Mouse (Mus musculus): ENCODE measurements around the gene Il31ra. TPM values are rescaled to one million over a fixed set of nuclear protein-coding genes. Genes with fewer than 3 reads are reported as not detected.
A peak's percentile ranks its signal among the peaks of the same experiment; 100 is the strongest.

Gene Il31ra
- polyA plus RNA-seq, 1 experiment from 2014 or later: 0.30 TPM

DNA sequence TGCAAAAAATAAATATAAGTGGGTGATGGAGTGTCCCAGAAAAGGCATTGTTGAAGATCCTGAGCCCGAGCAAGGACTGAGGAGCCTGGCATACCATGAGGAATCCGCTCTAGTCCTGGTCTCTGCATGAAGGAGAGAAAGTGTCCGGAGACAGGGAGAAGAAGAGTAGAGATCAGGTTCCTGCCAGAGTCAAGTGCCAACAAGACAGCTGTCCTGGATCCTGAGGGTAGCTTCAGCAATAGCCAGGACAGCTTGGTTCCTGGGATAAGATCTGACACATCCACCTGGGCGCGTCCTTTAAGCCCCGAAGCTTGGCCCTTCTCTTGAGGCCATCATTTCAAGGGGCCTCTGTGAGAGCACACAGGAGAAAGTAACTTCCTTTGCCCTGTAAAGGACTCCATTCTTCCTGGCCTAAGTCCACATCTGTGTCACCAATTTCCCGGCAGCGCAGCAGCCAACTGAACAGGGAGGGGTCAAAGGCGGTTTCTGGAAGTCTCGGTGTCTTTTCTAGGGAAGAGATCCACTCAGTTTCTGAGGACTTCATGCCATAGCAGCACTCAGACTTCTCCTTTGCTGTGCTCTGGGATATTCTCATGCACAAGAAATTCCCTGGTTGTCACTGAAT is 70.7 kb downstream of the Il31ra start:
- H3K4me2 ChIP-seq (ENCODE audit: low read length): no peak overlapping the region
- no peaks in the 10 kb centered on the region for H3K4me1 ChIP-seq (ENCODE audit: control insufficient read depth, insufficient read depth, low read length)
- no peak overlapping the region for H3K9ac ChIP-seq (ENCODE audit: low read length)
- WGBS: 90% methylated on average over 10 of the region's 10 CpGs
- ATAC-seq (no peak), DNase-seq (ENCODE audit: low spot score) (no peak)
- no peaks in the 10 kb centered on the region for H3K27me3 ChIP-seq (replicated peaks; ENCODE audit: control insufficient read depth, insufficient read depth, low read length)
- H3K9me3 ChIP-seq (replicated peaks; ENCODE audit: control insufficient read depth, low read length): no peaks in the 10 kb centered on the region; the same call in 1 of the 2 replicates
- no peak overlapping the region for H3K4me3 ChIP-seq (ENCODE audit: low read depth, low read length)
- no peak overlapping the region for H3K27ac ChIP-seq (ENCODE audit: low read depth, low read length)
- no peaks in the 10 kb centered on the region for H3K36me3 ChIP-seq (ENCODE audit: control insufficient read depth, insufficient read depth, low read length)

DNA sequence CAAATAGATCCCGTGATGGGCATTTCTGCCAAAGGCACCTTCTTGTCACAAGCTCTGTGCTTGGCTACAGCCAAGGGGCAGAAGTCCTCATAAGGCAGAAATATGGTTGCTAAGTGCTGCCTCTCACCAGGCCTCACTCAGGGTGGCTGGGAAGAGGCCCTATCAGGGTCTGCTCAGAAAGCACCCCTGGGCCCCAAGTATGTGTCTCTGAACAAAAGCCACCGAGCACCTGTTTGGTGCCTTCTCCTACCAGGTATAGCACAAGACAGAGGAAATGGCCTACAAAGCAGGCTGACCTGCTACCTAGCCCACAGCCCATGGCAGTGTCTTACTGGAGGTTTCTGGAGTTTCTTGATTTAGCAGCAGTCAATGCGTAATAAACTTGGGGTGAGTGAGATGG is 71.3 kb downstream of the Il31ra start:
- Histone ChIP-seq H3K36me3 (ENCODE audit: control insufficient read depth, insufficient read depth, low read length) (no peaks in the 10 kb centered on the region), H3K9ac (ENCODE audit: low read length) (no peak overlapping the region), H3K27me3 (replicated peaks; ENCODE audit: control insufficient read depth, insufficient read depth, low read length) (no peaks in the 10 kb centered on the region), H3K9me3 (replicated peaks; ENCODE audit: control insufficient read depth, low read length) (peaks cover 3% of the 10 kb centered on the region; the same call in 1 of the 2 replicates), H3K4me3 (ENCODE audit: low read depth, low read length) (no peak overlapping the region), H3K27ac (ENCODE audit: low read depth, low read length) (no peak overlapping the region), H3K4me1 (ENCODE audit: control insufficient read depth, insufficient read depth, low read length) (no peaks in the 10 kb centered on the region), H3K4me2 (ENCODE audit: low read length) (no peak overlapping the region)
- WGBS: 80% methylated on average over 3 of the region's 3 CpGs
- ATAC-seq: no peak
- no peak for DNase-seq (ENCODE audit: low spot score)

DNA sequence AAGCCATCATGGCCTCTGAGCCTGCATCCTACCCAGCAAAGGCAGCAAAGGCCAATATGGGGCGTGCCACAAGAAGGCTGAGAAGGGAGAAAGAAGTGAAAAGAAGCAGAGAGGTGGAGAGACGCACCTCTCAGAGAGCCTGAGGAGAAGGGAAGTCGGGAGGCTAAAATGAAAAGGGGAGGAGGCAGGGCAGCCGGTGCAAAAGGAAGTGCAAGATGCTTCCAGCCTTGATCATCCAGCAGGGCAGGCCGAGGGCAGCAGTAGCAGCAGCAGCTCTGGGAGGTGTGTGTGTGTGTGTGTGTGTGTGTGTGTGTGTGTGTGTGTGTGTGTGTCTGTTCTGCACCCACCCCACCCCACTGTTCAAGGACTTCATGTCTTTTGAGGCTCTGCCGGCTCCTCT is 71.9 kb downstream of the Il31ra start:
- DNase-seq (ENCODE audit: low spot score) (no peak), ATAC-seq (no peak)
- no peaks in the 10 kb centered on the region for H3K27me3 ChIP-seq (replicated peaks; ENCODE audit: control insufficient read depth, insufficient read depth, low read length)
- H3K4me2 ChIP-seq (ENCODE audit: low read length): no peak overlapping the region
- no peak overlapping the region for H3K4me3 ChIP-seq (ENCODE audit: low read depth, low read length)
- no peaks in the 10 kb centered on the region for H3K36me3 ChIP-seq (ENCODE audit: control insufficient read depth, insufficient read depth, low read length)
- no peaks in the 10 kb centered on the region for H3K4me1 ChIP-seq (ENCODE audit: control insufficient read depth, insufficient read depth, low read length)
- H3K9ac ChIP-seq (ENCODE audit: low read length): no peak overlapping the region
- WGBS: 66% methylated on average over 6 of the region's 6 CpGs
- H3K9me3 ChIP-seq (replicated peaks; ENCODE audit: control insufficient read depth, low read length): peaks cover 4% of the 10 kb centered on the region; the same call in 1 of the 2 replicates
- no peak overlapping the region for H3K27ac ChIP-seq (ENCODE audit: low read depth, low read length)

- H3K4me2 ChIP-seq (ENCODE audit: low read length): no peak overlapping the region
- H3K36me3 ChIP-seq (ENCODE audit: control insufficient read depth, insufficient read depth, low read length): no peaks in the 10 kb centered on the region
- H3K27me3 ChIP-seq (replicated peaks; ENCODE audit: control insufficient read depth, insufficient read depth, low read length): no peaks in the 10 kb centered on the region
- 77% methylated on average over 1 of the region's 1 CpGs for WGBS
- H3K9me3 ChIP-seq (replicated peaks; ENCODE audit: control insufficient read depth, low read length): peaks cover 4% of the 10 kb centered on the region; the same call in 1 of the 2 replicates
- H3K9ac ChIP-seq (ENCODE audit: low read length): no peak overlapping the region
- no peaks in the 10 kb centered on the region for H3K4me1 ChIP-seq (ENCODE audit: control insufficient read depth, insufficient read depth, low read length)
- DNase-seq (ENCODE audit: low spot score) (no peak), ATAC-seq (no peak)
- H3K27ac ChIP-seq (ENCODE audit: low read depth, low read length): no peak overlapping the region
- H3K4me3 ChIP-seq (ENCODE audit: low read depth, low read length): no peak overlapping the region
Observed at GRCm38 (mm10) chr13:112514546-112514945, 79.6 kb downstream of the Il31ra start.

DNA sequence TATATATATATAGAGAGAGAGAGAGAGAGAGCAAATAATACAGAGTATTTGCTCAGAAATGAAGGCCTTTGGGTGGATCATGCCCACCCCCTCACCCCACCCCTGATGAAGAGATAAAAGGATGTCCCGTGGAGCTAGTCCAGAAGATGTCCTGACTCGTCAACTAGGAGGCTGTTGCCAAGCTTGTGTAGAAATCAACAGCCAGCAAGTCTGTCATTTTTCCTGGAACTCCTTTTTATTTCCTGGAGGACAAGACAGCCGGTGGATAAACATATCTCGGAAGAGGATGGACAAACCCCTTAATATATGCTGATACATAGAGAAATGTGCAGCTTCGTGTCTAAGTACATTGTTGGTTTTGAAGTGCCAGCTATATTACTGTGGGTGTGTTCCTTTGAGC is 81.3 kb downstream of the Il31ra start:
- Histone ChIP-seq H3K4me2 (ENCODE audit: low read length) (no peak overlapping the region), H3K27me3 (replicated peaks; ENCODE audit: control insufficient read depth, insufficient read depth, low read length) (no peaks in the 10 kb centered on the region), H3K27ac (ENCODE audit: low read depth, low read length) (no peak overlapping the region), H3K9me3 (replicated peaks; ENCODE audit: control insufficient read depth, low read length) (peaks cover under 1% of the 10 kb centered on the region; the same call in 1 of the 2 replicates), H3K9ac (ENCODE audit: low read length) (no peak overlapping the region), H3K36me3 (ENCODE audit: control insufficient read depth, insufficient read depth, low read length) (no peaks in the 10 kb centered on the region), H3K4me1 (ENCODE audit: control insufficient read depth, insufficient read depth, low read length) (no peaks in the 10 kb centered on the region), H3K4me3 (ENCODE audit: low read depth, low read length) (no peak overlapping the region)
- ATAC-seq: no peak
- DNase-seq (ENCODE audit: low spot score): no peak
- 95% methylated on average over 5 of the region's 5 CpGs for WGBS

DNA sequence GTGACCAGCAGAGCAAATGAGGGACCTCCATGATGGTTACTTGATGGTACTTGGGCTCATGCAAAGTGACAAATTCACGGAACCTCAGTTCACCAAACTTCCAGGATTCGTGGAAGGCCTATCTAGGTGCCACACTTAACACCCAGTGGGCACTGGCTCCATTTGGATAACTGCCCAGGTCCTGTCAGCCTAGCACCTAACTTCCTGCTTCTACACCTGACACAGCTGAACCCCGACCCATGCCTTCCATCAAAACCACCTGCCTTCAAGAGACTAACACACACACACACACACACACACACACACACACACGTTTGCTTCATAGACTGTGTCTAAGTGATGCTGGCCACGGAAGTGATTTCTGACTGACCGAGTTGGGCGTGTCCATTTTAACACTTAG is 82.3 kb downstream of the Il31ra start:
- no peak for DNase-seq (ENCODE audit: low spot score)
- H3K4me2 ChIP-seq (ENCODE audit: low read length): no peak overlapping the region
- no peak overlapping the region for H3K9ac ChIP-seq (ENCODE audit: low read length)
- no peak overlapping the region for H3K27ac ChIP-seq (ENCODE audit: low read depth, low read length)
- no peaks in the 10 kb centered on the region for H3K27me3 ChIP-seq (replicated peaks; ENCODE audit: control insufficient read depth, insufficient read depth, low read length)
- 87% methylated on average over 7 of the region's 7 CpGs for WGBS
- H3K9me3 ChIP-seq (replicated peaks; ENCODE audit: control insufficient read depth, low read length): no peaks in the 10 kb centered on the region
- H3K4me1 ChIP-seq (ENCODE audit: control insufficient read depth, insufficient read depth, low read length): no peaks in the 10 kb centered on the region
- ATAC-seq: no peak
- H3K36me3 ChIP-seq (ENCODE audit: control insufficient read depth, insufficient read depth, low read length): no peaks in the 10 kb centered on the region
- H3K4me3 ChIP-seq (ENCODE audit: low read depth, low read length): no peak overlapping the region

DNA sequence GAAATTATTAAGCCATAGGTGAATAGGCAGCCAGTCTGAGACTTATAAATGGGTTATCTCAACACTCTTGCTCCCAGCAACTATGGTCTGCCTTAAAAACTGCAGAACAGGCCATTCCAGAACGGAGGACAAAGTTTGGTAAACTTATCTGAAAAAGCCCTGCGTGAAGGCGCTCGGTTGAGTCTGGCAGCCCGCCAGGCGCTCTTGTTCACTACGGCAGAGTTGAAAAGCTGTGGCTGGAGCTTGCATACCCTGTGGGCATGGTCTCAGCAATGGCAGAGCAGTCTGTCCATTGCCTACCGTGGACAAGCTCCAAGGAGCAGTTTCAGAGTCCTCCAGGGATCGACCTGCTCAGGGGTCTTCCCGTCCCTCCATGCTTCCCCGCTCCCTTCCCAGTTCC is 82.9 kb downstream of the Il31ra start:
- Histone ChIP-seq H3K4me1 (ENCODE audit: control insufficient read depth, insufficient read depth, low read length) (no peaks in the 10 kb centered on the region), H3K9ac (ENCODE audit: low read length) (no peak overlapping the region), H3K4me3 (ENCODE audit: low read depth, low read length) (no peak overlapping the region), H3K27me3 (replicated peaks; ENCODE audit: control insufficient read depth, insufficient read depth, low read length) (no peaks in the 10 kb centered on the region), H3K9me3 (replicated peaks; ENCODE audit: control insufficient read depth, low read length) (no peaks in the 10 kb centered on the region), H3K36me3 (ENCODE audit: control insufficient read depth, insufficient read depth, low read length) (no peaks in the 10 kb centered on the region; the same call in 1 of the 2 replicates), H3K27ac (ENCODE audit: low read depth, low read length) (no peak overlapping the region), H3K4me2 (ENCODE audit: low read length) (no peak overlapping the region)
- peak; percentile 34 for DNase-seq (ENCODE audit: low spot score)
- ATAC-seq: no peak
- WGBS: 68% methylated on average over 11 of the region's 11 CpGs

- Histone ChIP-seq H3K4me2 (ENCODE audit: low read length) (no peak overlapping the region), H3K4me3 (ENCODE audit: low read depth, low read length) (no peak overlapping the region), H3K4me1 (ENCODE audit: control insufficient read depth, insufficient read depth, low read length) (no peaks in the 10 kb centered on the region), H3K27me3 (replicated peaks; ENCODE audit: control insufficient read depth, insufficient read depth, low read length) (no peaks in the 10 kb centered on the region), H3K9ac (ENCODE audit: low read length) (no peak overlapping the region), H3K9me3 (replicated peaks; ENCODE audit: control insufficient read depth, low read length) (no peaks in the 10 kb centered on the region), H3K27ac (ENCODE audit: low read depth, low read length) (no peak overlapping the region), H3K36me3 (ENCODE audit: control insufficient read depth, insufficient read depth, low read length) (no peaks in the 10 kb centered on the region; the same call in 1 of the 2 replicates)
- DNase-seq (ENCODE audit: low spot score) (no peak), ATAC-seq (no peak)
- WGBS: 93% methylated on average over 19 of the region's 19 CpGs
Observed at GRCm38 (mm10) chr13:112510437-112511212, 83.5 kb downstream of the Il31ra start.

GRCm38 (mm10) chr13:112509465-112509864 is 84.7 kb downstream of the Il31ra start:
- H3K4me3 ChIP-seq (ENCODE audit: low read depth, low read length): no peak overlapping the region
- H3K27me3 ChIP-seq (replicated peaks; ENCODE audit: control insufficient read depth, insufficient read depth, low read length): no peaks in the 10 kb centered on the region
- no peak overlapping the region for H3K4me2 ChIP-seq (ENCODE audit: low read length)
- no peaks in the 10 kb centered on the region for H3K9me3 ChIP-seq (replicated peaks; ENCODE audit: control insufficient read depth, low read length)
- peak; percentile 77 for ATAC-seq
- peaks cover 9% of the 10 kb centered on the region for H3K36me3 ChIP-seq (ENCODE audit: control insufficient read depth, insufficient read depth, low read length)
- H3K27ac ChIP-seq (ENCODE audit: low read depth, low read length): no peak overlapping the region
- no peaks in the 10 kb centered on the region for H3K4me1 ChIP-seq (ENCODE audit: control insufficient read depth, insufficient read depth, low read length)
- WGBS: 30% methylated on average over 4 of the region's 4 CpGs
- H3K9ac ChIP-seq (ENCODE audit: low read length): no peak overlapping the region
- peak; percentile 85 for DNase-seq (ENCODE audit: low spot score)

Measured in forebrain, embryonic 14.5 days (tissue).